Mouse (Mus musculus): Measurements from ENCODE around the gene Tmem26. TPM values are rescaled to one million over a fixed set of nuclear protein-coding genes. Genes with fewer than 3 reads are reported as not detected.
"Not testable (repeated sequence)": the region's sequence is repeated elsewhere in the genome, so short reads cannot be mapped to it uniquely, and the experiment has no call there.

The Tmem26 gene
- polyA plus RNA-seq, 1 experiment from 2014 or later = 4.6 TPM

GRCm38 (mm10) chr10:68735621-68736020 lies 12.2 kb downstream of the Tmem26 start:
- 86% methylated on average over 3 of the region's 3 CpGs for WGBS
- H3K27ac ChIP-seq (ENCODE audit: low read depth, low read length) = no peak overlapping the region
- no peak overlapping the region for H3K4me3 ChIP-seq (ENCODE audit: low read length)
- no peaks in the 10 kb centered on the region for H3K9me3 ChIP-seq (ENCODE audit: control insufficient read depth, low read length)
- no peaks in the 10 kb centered on the region for H3K36me3 ChIP-seq (ENCODE audit: control insufficient read depth, insufficient read depth, low read length)
- no peak for ATAC-seq
- no peaks in the 10 kb centered on the region for H3K27me3 ChIP-seq (replicated peaks; ENCODE audit: control insufficient read depth, insufficient read depth, low read length)
- no peak overlapping the region for H3K4me2 ChIP-seq (ENCODE audit: low read length)
- no peaks in the 10 kb centered on the region for H3K4me1 ChIP-seq (ENCODE audit: control insufficient read depth, insufficient read depth, low read depth, low read length)
- no peak overlapping the region for H3K9ac ChIP-seq (ENCODE audit: low read depth, low read length)

- Histone ChIP-seq H3K9ac (ENCODE audit: low read depth, low read length) (no peak overlapping the region), H3K9me3 (ENCODE audit: control insufficient read depth, low read length) (no peaks in the 10 kb centered on the region), H3K4me2 (ENCODE audit: low read length) (no peak overlapping the region), H3K36me3 (ENCODE audit: control insufficient read depth, insufficient read depth, low read length) (no peaks in the 10 kb centered on the region), H3K27me3 (replicated peaks; ENCODE audit: control insufficient read depth, insufficient read depth, low read length) (no peaks in the 10 kb centered on the region), H3K27ac (ENCODE audit: low read depth, low read length) (no peak overlapping the region), H3K4me1 (ENCODE audit: control insufficient read depth, insufficient read depth, low read depth, low read length) (no peaks in the 10 kb centered on the region), H3K4me3 (ENCODE audit: low read length) (no peak overlapping the region)
- ATAC-seq = no peak
- WGBS = 87% methylated on average over 7 of the region's 7 CpGs
Measured at GRCm38 (mm10) chr10:68737391-68737790, 13.9 kb downstream of the Tmem26 start.

- H3K27ac ChIP-seq (ENCODE audit: low read depth, low read length); H3K9ac ChIP-seq (ENCODE audit: low read depth, low read length); H3K4me2 ChIP-seq (ENCODE audit: low read length); H3K27me3 ChIP-seq (replicated peaks; ENCODE audit: control insufficient read depth, insufficient read depth, low read length); H3K4me3 ChIP-seq (ENCODE audit: low read length); H3K9me3 ChIP-seq (ENCODE audit: control insufficient read depth, low read length); H3K36me3 ChIP-seq (ENCODE audit: control insufficient read depth, insufficient read depth, low read length); H3K4me1 ChIP-seq (ENCODE audit: control insufficient read depth, insufficient read depth, low read depth, low read length); ATAC-seq: not testable (repeated sequence)
- WGBS = 91% methylated on average over 1 of the region's 1 CpGs
Measured at GRCm38 (mm10) chr10:68738981-68739380, 15.5 kb downstream of the Tmem26 start.

- Histone ChIP-seq H3K9me3 (ENCODE audit: control insufficient read depth, low read length) (no peaks in the 10 kb centered on the region), H3K27ac (ENCODE audit: low read depth, low read length) (no peak overlapping the region), H3K9ac (ENCODE audit: low read depth, low read length) (no peak overlapping the region), H3K4me2 (ENCODE audit: low read length) (no peak overlapping the region), H3K4me1 (ENCODE audit: control insufficient read depth, insufficient read depth, low read depth, low read length) (no peaks in the 10 kb centered on the region), H3K27me3 (replicated peaks; ENCODE audit: control insufficient read depth, insufficient read depth, low read length) (no peaks in the 10 kb centered on the region), H3K4me3 (ENCODE audit: low read length) (no peak overlapping the region), H3K36me3 (ENCODE audit: control insufficient read depth, insufficient read depth, low read length) (no peaks in the 10 kb centered on the region)
- ATAC-seq = peak; percentile 27
- WGBS = 62% methylated on average over 2 of the region's 2 CpGs
Measured at GRCm38 (mm10) chr10:68740251-68740650, 16.8 kb downstream of the Tmem26 start.

GRCm38 (mm10) chr10:68750921-68751320 lies 27.5 kb downstream of the Tmem26 start:
- H3K4me1 ChIP-seq (ENCODE audit: control insufficient read depth, insufficient read depth, low read depth, low read length) = no peaks in the 10 kb centered on the region
- no peak overlapping the region for H3K9ac ChIP-seq (ENCODE audit: low read depth, low read length)
- no peak overlapping the region for H3K4me3 ChIP-seq (ENCODE audit: low read length)
- H3K27ac ChIP-seq (ENCODE audit: low read depth, low read length) = no peak overlapping the region
- no peak overlapping the region for H3K4me2 ChIP-seq (ENCODE audit: low read length)
- H3K9me3 ChIP-seq (ENCODE audit: control insufficient read depth, low read length) = no peaks in the 10 kb centered on the region
- no peaks in the 10 kb centered on the region for H3K36me3 ChIP-seq (ENCODE audit: control insufficient read depth, insufficient read depth, low read length)
- 79% methylated on average over 7 of the region's 7 CpGs for WGBS
- ATAC-seq = no peak
- H3K27me3 ChIP-seq (replicated peaks; ENCODE audit: control insufficient read depth, insufficient read depth, low read length) = no peaks in the 10 kb centered on the region

GRCm38 (mm10) chr10:68759238-68759637 lies 35.8 kb downstream of the Tmem26 start:
- H3K9me3 ChIP-seq (ENCODE audit: control insufficient read depth, low read length) = no peaks in the 10 kb centered on the region
- WGBS = 53% methylated on average over 5 of the region's 5 CpGs
- ATAC-seq = no peak

GRCm38 (mm10) chr10:68759789-68760188 lies 36.3 kb downstream of the Tmem26 start:
- Histone ChIP-seq H3K4me2 (ENCODE audit: low read length) (no peak overlapping the region), H3K4me3 (ENCODE audit: low read length) (no peak overlapping the region), H3K27me3 (replicated peaks; ENCODE audit: control insufficient read depth, insufficient read depth, low read length) (no peaks in the 10 kb centered on the region), H3K27ac (ENCODE audit: low read depth, low read length) (no peak overlapping the region), H3K4me1 (ENCODE audit: control insufficient read depth, insufficient read depth, low read depth, low read length) (no peaks in the 10 kb centered on the region), H3K9me3 (ENCODE audit: control insufficient read depth, low read length) (no peaks in the 10 kb centered on the region), H3K9ac (ENCODE audit: low read depth, low read length) (no peak overlapping the region), H3K36me3 (ENCODE audit: control insufficient read depth, insufficient read depth, low read length) (no peaks in the 10 kb centered on the region)
- no peak for ATAC-seq
- WGBS = 34% methylated on average over 7 of the region's 7 CpGs

More at GRCm38 (mm10) chr10:68759238-68759637, 35.8 kb downstream of the Tmem26 start:
- Histone ChIP-seq H3K27me3 (replicated peaks; ENCODE audit: control insufficient read depth, insufficient read depth, low read length) (no peaks in the 10 kb centered on the region), H3K4me2 (ENCODE audit: low read length) (no peak overlapping the region), H3K27ac (ENCODE audit: low read depth, low read length) (no peak overlapping the region), H3K36me3 (ENCODE audit: control insufficient read depth, insufficient read depth, low read length) (no peaks in the 10 kb centered on the region), H3K9ac (ENCODE audit: low read depth, low read length) (no peak overlapping the region), H3K4me1 (ENCODE audit: control insufficient read depth, insufficient read depth, low read depth, low read length) (no peaks in the 10 kb centered on the region), H3K4me3 (ENCODE audit: low read length) (no peak overlapping the region)

- no peak overlapping the region for H3K27ac ChIP-seq (ENCODE audit: low read depth, low read length)
- no peaks in the 10 kb centered on the region for H3K4me1 ChIP-seq (ENCODE audit: control insufficient read depth, insufficient read depth, low read depth, low read length)
- H3K9ac ChIP-seq (ENCODE audit: low read depth, low read length) = no peak overlapping the region
- no peak for ATAC-seq
- H3K36me3 ChIP-seq (ENCODE audit: control insufficient read depth, insufficient read depth, low read length) = no peaks in the 10 kb centered on the region
- H3K4me2 ChIP-seq (ENCODE audit: low read length) = no peak overlapping the region
- no peaks in the 10 kb centered on the region for H3K27me3 ChIP-seq (replicated peaks; ENCODE audit: control insufficient read depth, insufficient read depth, low read length)
- no peak overlapping the region for H3K4me3 ChIP-seq (ENCODE audit: low read length)
- no peaks in the 10 kb centered on the region for H3K9me3 ChIP-seq (ENCODE audit: control insufficient read depth, low read length)
- 80% methylated on average over 9 of the region's 9 CpGs for WGBS
Measured at GRCm38 (mm10) chr10:68781067-68781868, 57.8 kb downstream of the Tmem26 start.

- ATAC-seq = no peak
Measured at GRCm38 (mm10) chr10:68782724-68783123, 59.3 kb downstream of the Tmem26 start.

More at GRCm38 (mm10) chr10:68782724-68783123, 59.3 kb downstream of the Tmem26 start:
- H3K9ac ChIP-seq (ENCODE audit: low read depth, low read length) = no peak overlapping the region
- H3K36me3 ChIP-seq (ENCODE audit: control insufficient read depth, insufficient read depth, low read length) = no peaks in the 10 kb centered on the region
- H3K27ac ChIP-seq (ENCODE audit: low read depth, low read length) = no peak overlapping the region
- H3K4me3 ChIP-seq (ENCODE audit: low read length) = no peak overlapping the region
- H3K4me1 ChIP-seq (ENCODE audit: control insufficient read depth, insufficient read depth, low read depth, low read length) = no peaks in the 10 kb centered on the region
- H3K27me3 ChIP-seq (replicated peaks; ENCODE audit: control insufficient read depth, insufficient read depth, low read length) = no peaks in the 10 kb centered on the region
- no peaks in the 10 kb centered on the region for H3K9me3 ChIP-seq (ENCODE audit: control insufficient read depth, low read length)
- 90% methylated on average over 6 of the region's 6 CpGs for WGBS
- H3K4me2 ChIP-seq (ENCODE audit: low read length) = no peak overlapping the region

All from hindbrain, embryonic 16.5 days (tissue).